In genomic region chr2:168161514-168161971, GRCm38 (mm10) we compare ENCODE assay signal across 9 mouse cellular contexts. TPM values are rescaled to one million over a fixed set of nuclear protein-coding genes. Genes with fewer than 3 reads are reported as not detected.
DNase-seq lines count a peak whose midpoint lies in the region; ATAC-seq and TF ChIP-seq lines count a peak whose summit lies in the region.
"Had no signal": no experiment of that assay in that cellular context is flagged by ENCODE, and none has a peak within 500 bp of the region (broad histone marks: within the 10 kb centered on the region; RNA-seq: fewer than 3 reads in every experiment).

No protein-coding gene starts in this region.

- H3K4me3 ChIP-seq in heart, embryonic 16.5 days (ENCODE audit: low read length) = peak overlapping the region; percentile 52
- peak overlapping the region; percentile 33 for H3K4me3 ChIP-seq in embryonic facial prominence, embryonic 15.5 days (replicated peaks)
- peak overlapping the region; percentile 23 for H3K4me3 ChIP-seq in limb, embryonic 14.5 days (replicated peaks; ENCODE audit: low read length)
- no peak overlapping the region for H3K4me3 ChIP-seq in neural tube, embryonic 14.5 days (ENCODE audit: low read depth, low read length)

- H3K27me3 ChIP-seq in heart, embryonic 16.5 days (ENCODE audit: control insufficient read depth, insufficient read depth, low read length) = no peaks in the 10 kb centered on the region
- no peaks in the 10 kb centered on the region for H3K27me3 ChIP-seq in embryonic facial prominence, embryonic 15.5 days
- no peaks in the 10 kb centered on the region for H3K27me3 ChIP-seq in limb, embryonic 14.5 days (ENCODE audit: control insufficient read depth, insufficient read depth, low read length)
- no peaks in the 10 kb centered on the region for H3K27me3 ChIP-seq in neural tube, embryonic 14.5 days (ENCODE audit: control insufficient read depth, insufficient read depth, low read length)

- H3K9me3 ChIP-seq in heart, embryonic 16.5 days (replicated peaks; ENCODE audit: control insufficient read depth, low read length) = no peaks in the 10 kb centered on the region
- no peaks in the 10 kb centered on the region for H3K9me3 ChIP-seq in embryonic facial prominence, embryonic 15.5 days (replicated peaks)
- no peaks in the 10 kb centered on the region for H3K9me3 ChIP-seq in limb, embryonic 14.5 days (ENCODE audit: control insufficient read depth, low read length)
- H3K9me3 ChIP-seq in neural tube, embryonic 14.5 days (ENCODE audit: control insufficient read depth, low read length) = no peaks in the 10 kb centered on the region

- peaks cover 14% of the 10 kb centered on the region for H3K4me1 ChIP-seq in heart, embryonic 16.5 days (ENCODE audit: control insufficient read depth, insufficient read depth, low read length)
- H3K4me1 ChIP-seq in embryonic facial prominence, embryonic 15.5 days = peaks cover 27% of the 10 kb centered on the region
- peaks cover 30% of the 10 kb centered on the region for H3K4me1 ChIP-seq in limb, embryonic 14.5 days (ENCODE audit: control insufficient read depth, insufficient read depth, low read length)
- no peaks in the 10 kb centered on the region for H3K4me1 ChIP-seq in neural tube, embryonic 14.5 days (ENCODE audit: control insufficient read depth, insufficient read depth, low read length)

- intact Hi-C loops in heart, postnatal 14 days (cut with DNase I) = no loop called here
- intact Hi-C loops in left cerebral cortex, postnatal 25 days (cut with DNase I) = no loop called here

- 3% methylated on average over 11 of the region's 11 CpGs for WGBS in heart, embryonic 16.5 days
- 4% methylated on average over 11 of the region's 11 CpGs for WGBS in embryonic facial prominence, embryonic 15.5 days
- WGBS in limb, embryonic 14.5 days = 4% methylated on average over 9 of the region's 11 CpGs
- WGBS in neural tube, embryonic 14.5 days = 3% methylated on average over 11 of the region's 11 CpGs

- H3K9ac ChIP-seq in heart, embryonic 16.5 days (ENCODE audit: low read length) = peak overlapping the region; percentile 69
- H3K9ac ChIP-seq in embryonic facial prominence, embryonic 15.5 days = 0 out of 2 replicates have a peak overlapping the region, but pooled peaks have one; percentile 7
- H3K9ac ChIP-seq in limb, embryonic 14.5 days (ENCODE audit: low read depth, low read length, severe bottlenecking) = peak overlapping the region; percentile 49
- 0 out of 2 replicates have a peak overlapping the region, but pooled peaks have one; percentile 16 for H3K9ac ChIP-seq in neural tube, embryonic 14.5 days (replicated peaks; ENCODE audit: low read depth, low read length)

- no peak for DNase-seq in heart, postnatal 14 days
- DNase-seq in limb, embryonic 14.5 days (ENCODE audit: low spot score) = no peak
- no peak for DNase-seq in layer of hippocampus, postnatal 25 days (ENCODE audit: extremely low spot score in 1 of 2, low spot score in 1 of 2)
- no peak for DNase-seq in left cerebral cortex, postnatal 25 days (ENCODE audit: low spot score in 2 of 2)
- no peak for DNase-seq in testis, postnatal 10 days (ENCODE audit: low spot score)

- TF ChIP-seq POLR2A in limb, embryonic 14.5 days (IDR thresholded peaks at IDR 0.05; ENCODE audit: borderline replicate concordance, extremely low read depth, insufficient read depth, insufficient read length) = 0 out of 2 replicates have a peak, but pooled peaks have one; percentile 12

- H3K27ac ChIP-seq in heart, embryonic 16.5 days (ENCODE audit: low read length) = peak overlapping the region; percentile 76
- H3K27ac ChIP-seq in embryonic facial prominence, embryonic 15.5 days (replicated peaks) = no peak overlapping the region
- peak overlapping the region; percentile 61 for H3K27ac ChIP-seq in limb, embryonic 14.5 days (replicated peaks; ENCODE audit: low read depth, low read length)
- H3K27ac ChIP-seq in neural tube, embryonic 14.5 days (ENCODE audit: low read depth, low read length) = no peak overlapping the region
- H3K27ac ChIP-seq: macrophage had no signal

- peak overlapping the region; percentile 72 for H3K4me2 ChIP-seq in heart, embryonic 16.5 days (ENCODE audit: low read depth, low read length)
- H3K4me2 ChIP-seq in embryonic facial prominence, embryonic 15.5 days (replicated peaks) = peak overlapping the region; percentile 47
- peak overlapping the region; percentile 53 for H3K4me2 ChIP-seq in limb, embryonic 14.5 days (replicated peaks; ENCODE audit: low read depth, low read length, severe bottlenecking)
- H3K4me2 ChIP-seq in neural tube, embryonic 14.5 days (ENCODE audit: low read depth, low read length) = peak overlapping the region; percentile 33; the same call in 1 of the 2 replicates

- H3K36me3 ChIP-seq in heart, embryonic 16.5 days (ENCODE audit: control insufficient read depth, insufficient read depth) = no peaks in the 10 kb centered on the region
- no peaks in the 10 kb centered on the region for H3K36me3 ChIP-seq in embryonic facial prominence, embryonic 15.5 days
- no peaks in the 10 kb centered on the region for H3K36me3 ChIP-seq in limb, embryonic 14.5 days (ENCODE audit: control insufficient read depth, insufficient read depth, low read length)
- H3K36me3 ChIP-seq in neural tube, embryonic 14.5 days (ENCODE audit: control insufficient read depth, insufficient read depth, low read length) = no peaks in the 10 kb centered on the region

- 0 out of 2 replicates have a peak, but pooled peaks have one; percentile 16 for ATAC-seq in heart, embryonic 16.5 days (replicated peaks; ENCODE audit: extremely low read depth, insufficient read depth, low FRiP score)
- ATAC-seq in embryonic facial prominence, embryonic 15.5 days (ENCODE audit: insufficient number of reproducible peaks, low FRiP score, low TSS enrichment, low read depth) = 0 out of 2 replicates have a peak, but pooled peaks have one; percentile 35
- no peak for ATAC-seq in limb, embryonic 14.5 days (ENCODE audit: low FRiP score, low read depth)
- ATAC-seq in neural tube, embryonic 14.5 days (ENCODE audit: low read depth) = 0 out of 2 replicates have a peak, but pooled peaks have one; percentile 29

RNA-seq across cellular contexts. Expression of gene Adnp, which starts 45.4 kb away (rescaled TPM):
- polyA plus RNA-seq in heart, embryonic 16.5 days (2015; fragmentation: Nextera tagmentation; extraction: Ambion mirVana) = 1.4 and 1.6 TPM in 2 replicates
- 10 to 100 TPM; 39.6 to 41.7 TPM for total RNA-seq in heart, postnatal 14 days (2021)
- 3.4 and 7.6 TPM in 2 replicates for polyA plus RNA-seq in embryonic facial prominence, embryonic 15.5 days (2015; fragmentation: Nextera tagmentation; extraction: Ambion mirVana)
- polyA plus RNA-seq in limb, embryonic 14.5 days (2012; rRNA removed) = 61.5 and 71.3 TPM in 2 replicates
- polyA plus RNA-seq in limb, embryonic 14.5 days (2014; fragmentation: Nextera tagmentation; extraction: Ambion mirVana) = 8.5 and 14.5 TPM in 2 replicates
- 3.4 and 3.7 TPM in 2 replicates for polyA plus RNA-seq in neural tube, embryonic 14.5 days (2014; fragmentation: Nextera tagmentation; extraction: Ambion mirVana)
- total RNA-seq in layer of hippocampus, postnatal 25 days (2021) = 100 to 1,000 TPM in 1 of 2 experiments, 10 to 100 TPM in 1; 78.3 to 102 TPM
- total RNA-seq in left cerebral cortex, postnatal 25 days (2021) = 10 to 100 TPM; 79.6 to 83.3 TPM

Comparison
In these comparisons a context has a peak if more than half of its experiments do, and no peak if none do; other contexts are left out.
1. H3K27ac ChIP-seq: peak in heart, embryonic 16.5 days (single experiment) and limb, embryonic 14.5 days (single experiment); none in embryonic facial prominence, embryonic 15.5 days (single experiment) and neural tube, embryonic 14.5 days (single experiment).
2. H3K9ac ChIP-seq: peak in every context shown above with its lines; median percentile 69 in heart, embryonic 16.5 days; 49 in limb, embryonic 14.5 days; 16 in neural tube, embryonic 14.5 days; 7 in embryonic facial prominence, embryonic 15.5 days.
3. Peak in every context shown above with its lines, with median percentiles within 50 percentile points of each other: H3K4me2 ChIP-seq.